Mouse (Mus musculus): ENCODE results near the gene Hnrnpa0.

DNA sequence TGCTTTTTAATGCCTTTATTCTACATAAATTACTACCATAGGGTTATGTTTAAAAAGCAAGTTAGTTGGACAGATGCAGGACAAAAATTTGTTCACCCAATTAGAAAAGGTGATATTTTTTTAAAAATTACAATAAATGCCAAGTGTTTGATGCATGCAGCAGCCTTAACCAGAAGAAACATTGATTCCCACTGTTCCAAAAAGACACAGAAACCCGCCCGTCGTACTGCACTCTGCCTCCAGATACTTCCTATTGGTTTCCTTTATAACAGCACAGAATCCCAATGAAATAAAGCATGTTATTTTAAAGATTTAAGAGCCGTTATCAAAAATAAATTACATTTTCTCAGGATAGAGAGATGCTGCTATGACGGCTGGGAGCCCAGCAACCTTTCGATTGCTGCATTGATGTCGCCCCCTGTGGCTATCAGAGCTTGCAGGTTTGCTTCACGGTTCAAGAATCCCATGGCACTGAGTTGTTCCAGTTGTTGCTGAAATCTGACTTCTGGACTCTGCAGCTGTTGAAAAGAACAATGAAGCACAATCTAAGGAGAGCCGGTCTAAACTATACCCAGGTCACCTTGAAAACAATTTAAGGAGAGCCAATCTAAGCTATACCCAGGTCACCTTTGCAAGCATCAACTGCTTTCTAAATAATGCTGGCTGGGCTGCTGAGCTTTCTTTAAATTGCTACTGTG, 49.3 kb upstream of the Hnrnpa0 start:
- TF ChIP-seq POLR2A (IDR thresholded peaks at IDR 0.05; ENCODE audit: control insufficient read depth in 1 of 2, insufficient read depth in 1 of 2, low read depth in 1 of 2, low read length in 2 of 2, poor library complexity in 1 of 2) (no peak), GATA1 (IDR thresholded peaks at IDR 0.05; ENCODE audit: low read depth, low read length) (no peak), CTCF (IDR thresholded peaks at IDR 0.05 in 2 of 3, conservative IDR thresholded peaks at IDR 0.05 in 1 of 3; ENCODE audit: control insufficient read depth in 1 of 3, insufficient read depth in 1 of 3, low read depth in 2 of 3, low read length in 3 of 3, poor library complexity in 1 of 3, severe bottlenecking in 1 of 3) (0 out of 6 replicates have a peak, but pooled peaks of 1 of the 3 experiments have one; percentile 6), MAZ (IDR thresholded peaks at IDR 0.05; ENCODE audit: low read depth, low read length) (no peak), KAT2A (conservative IDR thresholded peaks at IDR 0.05; ENCODE audit: low read depth, low read length) (no peak), SMC3 (IDR thresholded peaks at IDR 0.05; ENCODE audit: low read depth, low read length) (no peak), GABPA (IDR thresholded peaks at IDR 0.05; ENCODE audit: low read depth, low read length) (no peak), MAX (IDR thresholded peaks at IDR 0.05; ENCODE audit: low read length) (no peak), MYC (IDR thresholded peaks at IDR 0.05; ENCODE audit: low read depth, low read length) (no peak)

All from MEL (cell line).